Mouse (Mus musculus): Measurements from ENCODE around the gene Sap30bp. TPM values are rescaled to one million over a fixed set of nuclear protein-coding genes. Genes with fewer than 3 reads are reported as not detected.
A peak's percentile ranks its signal among the peaks of the same experiment; 100 is the strongest.

Sap30bp gene
- polyA plus RNA-seq, 2 experiments = 20.0 to 22.6 TPM

- TF ChIP-seq CTCF (IDR thresholded peaks at IDR 0.05; ENCODE audit: low read depth) (0 out of 2 replicates have a peak, but pooled peaks have one; percentile 13), EP300 (IDR thresholded peaks at IDR 0.05; ENCODE audit: low read depth) (no peak)
- peaks cover 0 to 4% of the 10 kb centered on the region in 2 experiments; a peak in 2 of 4 replicates for H3K4me1 ChIP-seq (replicated peaks; ENCODE audit: control insufficient read depth in 2 of 2, insufficient read depth in 2 of 2, low read length in 1 of 2)
- no peak for ATAC-seq (ENCODE audit: insufficient read depth)
- no peaks in the 10 kb centered on the region for H3K27me3 ChIP-seq (ENCODE audit: control insufficient read depth, insufficient read depth, low read length)
- no peak overlapping the region for H3K9ac ChIP-seq (replicated peaks)
- no peak for DNase-seq (ENCODE audit: low read depth in 3 of 3, low spot score in 3 of 3)
- H3K4me3 ChIP-seq (ENCODE audit: insufficient read depth in 1 of 2, low read depth in 2 of 2, low read length in 2 of 2) = no peak overlapping the region
- H3K9me3 ChIP-seq (ENCODE audit: control insufficient read depth, low read length) = no peaks in the 10 kb centered on the region
- H3K4me2 ChIP-seq (ENCODE audit: low read depth) = no peak overlapping the region
- 84% methylated on average over 7 of the region's 7 CpGs for WGBS (ENCODE audit: insufficient replicate concordance)
- no peak overlapping the region for H3K27ac ChIP-seq
- peaks cover 31% of the 10 kb centered on the region for H3K36me3 ChIP-seq (replicated peaks; ENCODE audit: control insufficient read depth, insufficient read depth, low read depth)
Observed at GRCm38 (mm10) chr11:115941980-115942379, 8.9 kb downstream of the Sap30bp start.

- ATAC-seq (ENCODE audit: insufficient read depth) = no peak
- 79% methylated on average over 8 of the region's 8 CpGs for WGBS (ENCODE audit: insufficient replicate concordance)
- Histone ChIP-seq H3K4me1 (replicated peaks; ENCODE audit: control insufficient read depth in 2 of 2, insufficient read depth in 2 of 2, low read length in 1 of 2) (no peaks in the 10 kb centered on the region), H3K36me3 (replicated peaks; ENCODE audit: control insufficient read depth, insufficient read depth, low read depth) (peaks cover 14% of the 10 kb centered on the region), H3K27ac (no peak overlapping the region), H3K4me2 (ENCODE audit: low read depth) (no peak overlapping the region), H3K27me3 (ENCODE audit: control insufficient read depth, insufficient read depth, low read length) (no peaks in the 10 kb centered on the region), H3K4me3 (ENCODE audit: insufficient read depth in 1 of 2, low read depth in 2 of 2, low read length in 2 of 2) (no peak overlapping the region), H3K9me3 (ENCODE audit: control insufficient read depth, low read length) (no peaks in the 10 kb centered on the region), H3K9ac (replicated peaks) (no peak overlapping the region)
- TF ChIP-seq CTCF (IDR thresholded peaks at IDR 0.05; ENCODE audit: low read depth) = no peak
- no peak for DNase-seq (ENCODE audit: low read depth in 3 of 3, low spot score in 3 of 3)
Observed at GRCm38 (mm10) chr11:115945247-115945646, 12.2 kb downstream of the Sap30bp start.

GRCm38 (mm10) chr11:115946221-115946828 lies 13.2 kb downstream of the Sap30bp start:
- 83% methylated on average over 9 of the region's 9 CpGs for WGBS (ENCODE audit: insufficient replicate concordance)
- ATAC-seq (ENCODE audit: insufficient read depth) = no peak
- H3K36me3 ChIP-seq (replicated peaks; ENCODE audit: control insufficient read depth, insufficient read depth, low read depth) = peaks cover 11% of the 10 kb centered on the region

GRCm38 (mm10) chr11:115948316-115948715 lies 15.2 kb downstream of the Sap30bp start:
- 90% methylated on average over 9 of the region's 9 CpGs for WGBS (ENCODE audit: insufficient replicate concordance)

More at GRCm38 (mm10) chr11:115946221-115946828, 13.2 kb downstream of the Sap30bp start:
- H3K9ac ChIP-seq (replicated peaks) = no peak overlapping the region
- TF ChIP-seq CTCF (IDR thresholded peaks at IDR 0.05; ENCODE audit: low read depth) (no peak), EP300 (IDR thresholded peaks at IDR 0.05; ENCODE audit: low read depth) (no peak)
- no peaks in the 10 kb centered on the region for H3K27me3 ChIP-seq (ENCODE audit: control insufficient read depth, insufficient read depth, low read length)
- no peak for DNase-seq (ENCODE audit: low read depth in 3 of 3, low spot score in 3 of 3)
- no peak overlapping the region for H3K27ac ChIP-seq
- H3K4me3 ChIP-seq (ENCODE audit: insufficient read depth in 1 of 2, low read depth in 2 of 2, low read length in 2 of 2) = no peak overlapping the region
- no peaks in the 10 kb centered on the region for H3K4me1 ChIP-seq (replicated peaks; ENCODE audit: control insufficient read depth in 2 of 2, insufficient read depth in 2 of 2, low read length in 1 of 2)
- H3K4me2 ChIP-seq (ENCODE audit: low read depth) = no peak overlapping the region
- H3K9me3 ChIP-seq (ENCODE audit: control insufficient read depth, low read length) = no peaks in the 10 kb centered on the region

GRCm38 (mm10) chr11:115950719-115951118 lies 17.6 kb downstream of the Sap30bp start:
- Histone ChIP-seq H3K36me3 (replicated peaks; ENCODE audit: control insufficient read depth, insufficient read depth, low read depth) (peaks cover 17% of the 10 kb centered on the region), H3K27ac (no peak overlapping the region), H3K4me2 (ENCODE audit: low read depth) (no peak overlapping the region), H3K9ac (replicated peaks) (no peak overlapping the region), H3K27me3 (ENCODE audit: control insufficient read depth, insufficient read depth, low read length) (no peaks in the 10 kb centered on the region), H3K4me1 (replicated peaks; ENCODE audit: control insufficient read depth in 2 of 2, insufficient read depth in 2 of 2, low read length in 1 of 2) (no peaks in the 10 kb centered on the region; a peak in 1 of 4 replicates), H3K9me3 (ENCODE audit: control insufficient read depth, low read length) (no peaks in the 10 kb centered on the region), H3K4me3 (ENCODE audit: insufficient read depth in 1 of 2, low read depth in 2 of 2, low read length in 2 of 2) (no peak overlapping the region)
- ATAC-seq (ENCODE audit: insufficient read depth) (no peak), DNase-seq (ENCODE audit: low read depth in 3 of 3, low spot score in 3 of 3) (no peak)
- no peak for TF ChIP-seq CTCF (IDR thresholded peaks at IDR 0.05; ENCODE audit: low read depth)
- no peak for TF ChIP-seq EP300 (IDR thresholded peaks at IDR 0.05; ENCODE audit: low read depth)
- WGBS (ENCODE audit: insufficient replicate concordance) = 87% methylated on average over 2 of the region's 2 CpGs

More at GRCm38 (mm10) chr11:115948316-115948715, 15.2 kb downstream of the Sap30bp start:
- no peaks in the 10 kb centered on the region for H3K9me3 ChIP-seq (ENCODE audit: control insufficient read depth, low read length)
- H3K4me1 ChIP-seq (replicated peaks; ENCODE audit: control insufficient read depth in 2 of 2, insufficient read depth in 2 of 2, low read length in 1 of 2) = no peaks in the 10 kb centered on the region
- peaks cover 12% of the 10 kb centered on the region for H3K36me3 ChIP-seq (replicated peaks; ENCODE audit: control insufficient read depth, insufficient read depth, low read depth)
- H3K4me3 ChIP-seq (ENCODE audit: insufficient read depth in 1 of 2, low read depth in 2 of 2, low read length in 2 of 2) = no peak overlapping the region
- no peak overlapping the region for H3K4me2 ChIP-seq (ENCODE audit: low read depth)
- no peak for ATAC-seq (ENCODE audit: insufficient read depth)
- no peak for DNase-seq (ENCODE audit: low read depth in 3 of 3, low spot score in 3 of 3)
- no peak overlapping the region for H3K9ac ChIP-seq (replicated peaks)
- no peaks in the 10 kb centered on the region for H3K27me3 ChIP-seq (ENCODE audit: control insufficient read depth, insufficient read depth, low read length)
- H3K27ac ChIP-seq = no peak overlapping the region
- TF ChIP-seq EP300 (IDR thresholded peaks at IDR 0.05; ENCODE audit: low read depth) (no peak), CTCF (IDR thresholded peaks at IDR 0.05; ENCODE audit: low read depth) (no peak)

Data from liver, embryonic 14.5 days (tissue).